Mouse (Mus musculus) E14TG2a.4 (cell line): ENCODE measurements around the gene Marveld1.

Experiments used
- CTCF ChIP-seq: conservative IDR thresholded peaks from 2 replicates; pipeline ENCODE4 v1.5.1; 2014; ENCODE audit warnings: low read length
- NANOG ChIP-seq: IDR thresholded peaks from 2 replicates; pipeline ENCODE4 v1.6.1; 2014; ENCODE audit warnings: borderline replicate concordance, low read length, mixed read lengths

- TF ChIP-seq CTCF (no peak), NANOG (no peak)
Measured at GRCm38 (mm10) chr19:42170025-42170969, 23.1 kb downstream of the Marveld1 start.
